ENCODE assay signal across 11 mouse cellular contexts in the genomic region with DNA sequence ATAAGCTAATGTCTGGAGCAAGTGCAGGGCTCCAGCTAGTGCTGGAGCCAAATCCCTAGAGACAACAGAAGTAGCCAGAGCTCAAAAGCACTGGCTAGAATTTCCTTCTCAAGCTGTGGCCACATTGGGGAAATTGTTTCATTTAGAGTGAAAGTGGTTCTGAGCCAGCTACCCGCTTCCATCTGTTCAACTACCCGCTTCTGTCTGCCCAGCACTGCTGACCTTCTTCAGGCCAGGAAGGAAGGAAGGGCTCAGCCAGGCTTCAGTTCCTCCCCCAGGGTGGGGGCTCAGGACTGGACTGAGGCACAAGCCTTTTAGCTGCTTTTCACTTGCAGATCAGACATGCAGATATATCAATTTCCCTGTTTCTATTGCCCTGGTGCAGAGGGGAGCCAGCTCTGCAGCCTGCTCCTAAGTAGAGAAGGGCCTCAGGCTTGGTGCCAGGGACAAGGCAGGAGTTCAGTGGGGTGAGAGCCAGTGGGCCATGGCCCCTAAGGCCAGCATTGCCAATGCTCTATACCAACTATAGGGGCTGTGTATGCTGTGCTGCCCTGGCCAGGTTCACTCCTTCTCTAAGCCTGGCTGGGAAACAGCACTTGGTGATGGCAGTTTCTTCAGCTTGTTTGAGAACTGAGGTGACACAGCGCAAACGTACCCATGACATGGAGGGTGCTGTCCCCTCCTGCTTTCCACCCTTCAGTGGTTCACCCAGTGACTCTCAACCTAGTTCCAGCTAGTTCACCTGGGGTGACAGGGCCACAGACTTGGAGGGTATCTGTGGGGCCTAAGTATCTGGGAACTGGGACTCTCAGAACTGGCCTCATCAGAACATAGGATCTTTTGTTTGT. TPM values are rescaled to one million over a fixed set of nuclear protein-coding genes. Genes with fewer than 3 reads are reported as not detected.
DNase-seq lines count a peak whose midpoint lies in the region; ATAC-seq and TF ChIP-seq lines count a peak whose summit lies in the region.
"Had no signal": no experiment of that assay in that cellular context is flagged by ENCODE, and none has a peak within 500 bp of the region (broad histone marks: within the 10 kb centered on the region; RNA-seq: fewer than 3 reads in every experiment).

No protein-coding gene starts in this region.

- H3K36me3 ChIP-seq in lung, postnatal 0 days (ENCODE audit: insufficient read depth, low read length), result no peaks in the 10 kb centered on the region
- H3K36me3 ChIP-seq: embryonic facial prominence, embryonic 15.5 days had no signal

- no peak overlapping the region for H3K4me3 ChIP-seq in lung, postnatal 0 days (ENCODE audit: low read depth, low read length)
- H3K4me3 ChIP-seq: embryonic facial prominence, embryonic 15.5 days had no signal

- H3K4me2 ChIP-seq in lung, postnatal 0 days (replicated peaks; ENCODE audit: low read depth, low read length), result no peak overlapping the region
- H3K4me2 ChIP-seq: embryonic facial prominence, embryonic 15.5 days had no signal

- 65% methylated on average over 4 of the region's 4 CpGs for WGBS in lung, postnatal 0 days

- no peaks in the 10 kb centered on the region for H3K27me3 ChIP-seq in lung, postnatal 0 days (replicated peaks; ENCODE audit: insufficient read depth, low read length)
- H3K27me3 ChIP-seq: embryonic facial prominence, embryonic 15.5 days had no signal

- peak; percentile 38 to 58 for DNase-seq in heart, adult 9 months (ENCODE audit: low spot score in 2 of 2)
- no peak for DNase-seq in heart, postnatal 25 days (ENCODE audit: low spot score)
- peak; percentile 47 for DNase-seq in lung, postnatal 36 days
- no peak for DNase-seq in lung, postnatal 0 days (ENCODE audit: low spot score)
- peak; percentile 67 to 75 for DNase-seq in cerebellum, adult 18-20 months
- peak; percentile 46 for DNase-seq in kidney, postnatal 10 days
- no peak for DNase-seq in ovary, adult 18-20 months (ENCODE audit: low spot score)
- DNase-seq: thymus, postnatal 36 days had no signal

- H3K9me3 ChIP-seq in lung, postnatal 0 days (ENCODE audit: low read length), result no peaks in the 10 kb centered on the region
- H3K9me3 ChIP-seq: embryonic facial prominence, embryonic 15.5 days had no signal

- TF ChIP-seq CTCF in lung, postnatal 0 days (IDR thresholded peaks at IDR 0.05), result no peak

- H3K4me1 ChIP-seq in lung, postnatal 0 days (ENCODE audit: insufficient read depth, low read depth, low read length), result no peaks in the 10 kb centered on the region

- H3K27ac ChIP-seq in lung, postnatal 0 days (ENCODE audit: low read length), result no peak overlapping the region
- H3K27ac ChIP-seq: embryonic facial prominence, embryonic 15.5 days had no signal

- ATAC-seq in lung, postnatal 0 days, result no peak
- ATAC-seq in granulocyte monocyte progenitor cell, adult 5-6 weeks (replicated peaks; ENCODE audit: poor library complexity, severe bottlenecking), result no peak; the same call in 1 of the 2 replicates
- ATAC-seq: intestine, postnatal 0 days had no signal

- no peak for TF ChIP-seq EP300 in lung, postnatal 0 days (IDR thresholded peaks at IDR 0.05)

- H3K9ac ChIP-seq in lung, postnatal 0 days (replicated peaks; ENCODE audit: low read depth), result no peak overlapping the region
- H3K9ac ChIP-seq: embryonic facial prominence, embryonic 15.5 days had no signal

- intact Hi-C loops in heart, postnatal 25 days (cut with DNase I), result no loop called here

RNA-seq across cellular contexts. Expression of a gene that starts 6.2 kb away (rescaled TPM):
- 10 to 100 TPM; 11.4 to 13.0 TPM for total RNA-seq in heart, postnatal 25 days (2021)
- polyA plus RNA-seq in lung, postnatal 0 days (2015; fragmentation: Nextera tagmentation; extraction: Ambion mirVana), result 71.8 and 72.1 TPM in 2 replicates
- 2.0 TPM in 1 of 2 replicates, not detected in the other for total RNA-seq in granulocyte monocyte progenitor cell, adult 5-6 weeks (2014; fragmentation: Nextera tagmentation)
- 0.30 and 0.31 TPM in 2 replicates for total RNA-seq in granulocyte monocyte progenitor cell, adult 5-6 weeks (2017)

RNA-seq across cellular contexts. Expression of a gene that starts 24.7 kb away (rescaled TPM):
- total RNA-seq in heart, postnatal 25 days (2021), result under 1 TPM in 1 of 2 experiments, not detected in 1; 0.14 TPM
- 1.7 and 1.9 TPM in 2 replicates for polyA plus RNA-seq in lung, postnatal 0 days (2015; fragmentation: Nextera tagmentation; extraction: Ambion mirVana)
- not detected in 2 replicates for total RNA-seq in granulocyte monocyte progenitor cell, adult 5-6 weeks (2014; fragmentation: Nextera tagmentation)
- total RNA-seq in granulocyte monocyte progenitor cell, adult 5-6 weeks (2017), result not detected in 2 replicates

Comparison
In these comparisons a context has a peak if more than half of its experiments do, and no peak if none do; other contexts are left out.
1. DNase-seq: peak in heart, adult 9 months (2 of 2), lung, postnatal 36 days (single experiment), cerebellum, adult 18-20 months (2 of 2) and kidney, postnatal 10 days (single experiment); none in heart, postnatal 25 days (single experiment), lung, postnatal 0 days (single experiment) and ovary, adult 18-20 months (single experiment).
2. RNA of a gene that starts 6.2 kb away (total RNA-seq): 11.4 to 13.0 TPM in heart, postnatal 25 days; 0.30 to 2.0 TPM in granulocyte monocyte progenitor cell, adult 5-6 weeks; every median in the first group is over 4 times any median in the second.